Comparison of ENCODE assay signal across 10 mouse cellular contexts in the genomic region with DNA sequence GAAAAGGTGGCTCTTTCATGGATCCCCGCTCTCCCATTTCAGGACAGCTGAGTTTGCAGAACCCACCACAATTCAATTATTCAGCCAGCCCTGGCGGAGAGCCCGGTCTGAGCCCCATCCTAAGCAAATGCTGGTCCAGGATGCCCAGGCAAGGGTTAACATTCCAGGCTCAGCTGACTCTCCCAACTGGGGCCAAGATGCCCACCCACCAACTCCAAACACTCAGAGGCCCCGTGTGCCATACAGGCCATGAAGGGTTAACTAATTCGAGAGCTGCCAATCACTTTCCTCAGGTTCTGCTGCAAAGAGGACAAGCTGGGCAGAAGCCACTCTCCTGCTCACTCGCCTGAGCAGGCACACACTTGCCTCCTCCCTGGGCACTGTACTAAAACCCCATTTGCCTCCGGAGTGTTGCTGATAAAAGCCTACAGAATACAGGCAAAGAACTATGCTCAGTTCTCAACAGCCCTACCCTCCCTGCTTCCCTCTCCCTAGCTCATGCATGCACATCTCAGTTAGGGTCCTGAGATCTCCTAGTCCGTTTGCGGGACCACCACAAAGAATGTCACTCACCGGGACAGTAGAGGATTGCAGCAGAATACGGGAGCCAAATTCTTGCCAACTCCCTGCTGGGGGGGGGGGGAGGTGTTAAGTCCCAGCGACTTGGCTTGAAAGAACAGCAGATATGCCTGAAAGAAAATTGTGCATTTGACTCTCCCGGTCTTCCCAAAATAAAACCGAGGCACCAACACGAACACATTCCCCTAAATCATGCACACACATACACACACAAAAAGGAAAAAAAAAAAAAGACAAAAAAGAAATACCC. TPM values are rescaled to one million over a fixed set of nuclear protein-coding genes. Genes with fewer than 3 reads are reported as not detected.
DNase-seq lines count a peak whose midpoint lies in the region; ATAC-seq and TF ChIP-seq lines count a peak whose summit lies in the region.
"Had no signal": no experiment of that assay in that cellular context is flagged by ENCODE, and none has a peak within 500 bp of the region (broad histone marks: within the 10 kb centered on the region; RNA-seq: fewer than 3 reads in every experiment).

No protein-coding gene starts in this region.

- no peak overlapping the region for H3K4me3 ChIP-seq in CH12.LX (replicated peaks in 1 of 3; ENCODE audit: low read depth in 2 of 3, low read length in 2 of 3, poor library complexity in 1 of 3)
- H3K4me3 ChIP-seq in forebrain, embryonic 14.5 days (ENCODE audit: low read depth, low read length): peak overlapping the region; percentile 25
- peak overlapping the region; percentile 37 for H3K4me3 ChIP-seq in midbrain, embryonic 12.5 days

- H3K79me2 ChIP-seq in CH12.LX (replicated peaks; ENCODE audit: control insufficient read depth, extremely low read depth, insufficient read depth, poor library complexity, severe bottlenecking): no peaks in the 10 kb centered on the region

- no peak for TF ChIP-seq POLR2A in CH12.LX (IDR thresholded peaks at IDR 0.05; ENCODE audit: low read depth, low read length)

- 5% methylated on average over 15 of the region's 15 CpGs for WGBS in forebrain, embryonic 14.5 days
- WGBS in midbrain, embryonic 12.5 days: 10% methylated on average over 15 of the region's 15 CpGs

- no peak for TF ChIP-seq RAD21 in CH12.LX (IDR thresholded peaks at IDR 0.05; ENCODE audit: low read depth, low read length)

- no peaks in the 10 kb centered on the region for H3K36me3 ChIP-seq in CH12.LX (replicated peaks in 1 of 2; ENCODE audit: control insufficient read depth in 1 of 2, insufficient read depth in 1 of 2, low read length in 1 of 2)
- no peaks in the 10 kb centered on the region for H3K36me3 ChIP-seq in forebrain, embryonic 14.5 days (ENCODE audit: control insufficient read depth, insufficient read depth, low read length)
- H3K36me3 ChIP-seq in midbrain, embryonic 12.5 days: no peaks in the 10 kb centered on the region

- H3K9ac ChIP-seq in CH12.LX (ENCODE audit: insufficient read depth, low read depth): no peak overlapping the region
- peak overlapping the region; percentile 43 for H3K9ac ChIP-seq in forebrain, embryonic 14.5 days (ENCODE audit: low read length)
- H3K9ac ChIP-seq in midbrain, embryonic 12.5 days (replicated peaks): 0 out of 2 replicates have a peak overlapping the region, but pooled peaks have one; percentile 28

- H3K9me3 ChIP-seq in CH12.LX (replicated peaks; ENCODE audit: low read length): peaks cover 4% of the 10 kb centered on the region
- H3K9me3 ChIP-seq in forebrain, embryonic 14.5 days (replicated peaks; ENCODE audit: control insufficient read depth, low read length): no peaks in the 10 kb centered on the region
- H3K9me3 ChIP-seq in midbrain, embryonic 12.5 days: no peaks in the 10 kb centered on the region

- in situ Hi-C loops in CH12.LX (cut with MboI; ENCODE audit: low pct_ligation_motif_present, low pct_unique_long_range_greater_than_20kb, low sequenced_read_pairs): no loop called here

- peaks cover 66% of the 10 kb centered on the region for H3K27me3 ChIP-seq in CH12.LX (replicated peaks)
- H3K27me3 ChIP-seq in forebrain, embryonic 14.5 days (replicated peaks; ENCODE audit: control insufficient read depth, insufficient read depth, low read length): 0 out of 2 replicates have a peak, but pooled peaks cover 6% of the 10 kb centered on the region
- peaks cover 40% of the 10 kb centered on the region for H3K27me3 ChIP-seq in midbrain, embryonic 12.5 days

- peak overlapping the region; percentile 23; the same call in 1 of the 2 replicates for H3K4me2 ChIP-seq in CH12.LX (ENCODE audit: insufficient read depth, low read depth, poor library complexity, severe bottlenecking)
- H3K4me2 ChIP-seq in forebrain, embryonic 14.5 days (ENCODE audit: low read length): peak overlapping the region; percentile 48
- peak overlapping the region; percentile 58 for H3K4me2 ChIP-seq in midbrain, embryonic 12.5 days (replicated peaks)

- peaks cover 17 to 44% of the 10 kb centered on the region in 2 experiments for H3K4me1 ChIP-seq in CH12.LX (ENCODE audit: control insufficient read depth in 1 of 2, insufficient read depth in 2 of 2)
- H3K4me1 ChIP-seq in forebrain, embryonic 14.5 days (ENCODE audit: control insufficient read depth, insufficient read depth, low read length): peaks cover 23% of the 10 kb centered on the region
- H3K4me1 ChIP-seq in midbrain, embryonic 12.5 days: peaks cover 29% of the 10 kb centered on the region

- dilution Hi-C loops in CH12.LX (cut with MboI; ENCODE audit: extremely low pct_ligation_motif_present, extremely low pct_unique_long_range_greater_than_20kb, low sequenced_read_pairs): no loop called here

- TF ChIP-seq EP300 in CH12.LX (IDR thresholded peaks at IDR 0.05; ENCODE audit: low read length): no peak

- H3K27ac ChIP-seq in CH12.LX (ENCODE audit: insufficient read depth, low read depth): no peak overlapping the region
- H3K27ac ChIP-seq in forebrain, embryonic 14.5 days (ENCODE audit: low read depth, low read length): 0 out of 2 replicates have a peak overlapping the region, but pooled peaks have one; percentile 45
- H3K27ac ChIP-seq in midbrain, embryonic 12.5 days (replicated peaks): no peak overlapping the region

- no peak for TF ChIP-seq CTCF in CH12.LX (conservative IDR thresholded peaks at IDR 0.05 in 1 of 2, IDR thresholded peaks at IDR 0.05 in 1 of 2; ENCODE audit: low read depth in 2 of 2, low read length in 2 of 2)

- no peak for DNase-seq in CH12.LX (ENCODE audit: extremely low read depth)
- peak; percentile 77 for DNase-seq in cerebellum, adult 11-12 months
- DNase-seq in forebrain, embryonic 14.5 days (ENCODE audit: low spot score): peak; percentile 50
- no peak for DNase-seq in urinary bladder, postnatal 36 days (ENCODE audit: low spot score in 2 of 2)
- no peak for DNase-seq in testis, postnatal 14 days (ENCODE audit: low spot score)
- no peak for DNase-seq in adrenal gland, adult 2 months
- DNase-seq: kidney, adult 11 months had no signal

- ATAC-seq in forebrain, embryonic 14.5 days: no peak
- no peak for ATAC-seq in midbrain, embryonic 12.5 days (ENCODE audit: low FRiP score, low read depth)
- ATAC-seq in activated CD4-positive, CD25-positive, alpha-beta regulatory T cell, adult 4 months: no peak

TF ChIP-seq in CH12.LX, 34 proteins besides CTCF, POLR2A, EP300 and RAD21:
- TF ChIP-seq USF1 (IDR thresholded peaks at IDR 0.05; ENCODE audit: low read depth, low read length) (no peak), BHLHE40 (IDR thresholded peaks at IDR 0.05; ENCODE audit: low read depth, low read length) (no peak), MXI1 (IDR thresholded peaks at IDR 0.05; ENCODE audit: low read depth, low read length) (no peak), USF2 (conservative IDR thresholded peaks at IDR 0.05; ENCODE audit: low read depth, low read length) (no peak)

RNA-seq across cellular contexts. Expression of gene Rph3a, which starts 1.3 kb away (rescaled TPM):
- total RNA-seq in CH12.LX (2012; rRNA removed) (not detected in 2 replicates), CH12.LX (2014; rRNA removed) (not detected in 2 replicates)
- polyA plus RNA-seq in CH12.LX (2012; ENCODE audit: insufficient read length, low read depth): not detected in 2 replicates
- 10.9 and 17.0 TPM in 2 replicates for polyA plus RNA-seq in forebrain, embryonic 14.5 days (2014; fragmentation: Nextera tagmentation; extraction: Ambion mirVana)
- polyA plus RNA-seq in midbrain, embryonic 12.5 days (2016; fragmentation: Nextera tagmentation; extraction: Ambion mirVana): 3.2 and 3.3 TPM in 2 replicates
- 1 to 10 TPM; 3.7 to 4.6 TPM for total RNA-seq in adrenal gland, adult 2 months (2021)
- polyA plus RNA-seq in adrenal gland, adult 2 months (2012; rRNA removed): 2.4 and 3.5 TPM in 2 replicates
- not detected for polyA plus RNA-seq in activated CD4-positive, CD25-positive, alpha-beta regulatory T cell, adult 4 months (2017; shearing (Covaris generic))
- polyA plus RNA-seq: liver, embryonic 16.5 days had no signal

Comparison
In these comparisons a context has a peak if more than half of its experiments do, and no peak if none do; other contexts are left out.
1. DNase-seq: peak in cerebellum, adult 11-12 months (single experiment) and forebrain, embryonic 14.5 days (single experiment); none in CH12.LX (single experiment), urinary bladder, postnatal 36 days (0 of 2), testis, postnatal 14 days (single experiment) and adrenal gland, adult 2 months (single experiment).
2. H3K4me3 ChIP-seq: peak in forebrain, embryonic 14.5 days (single experiment) and midbrain, embryonic 12.5 days (single experiment); none in CH12.LX (0 of 3).
3. Peak in every context shown above with its lines, with median percentiles within 50 percentile points of each other: H3K4me2 ChIP-seq.